Mouse (Mus musculus): ENCODE measurements around the gene Bod1l. TPM values are rescaled to one million over a fixed set of nuclear protein-coding genes. Genes with fewer than 3 reads are reported as not detected.
A peak's percentile ranks its signal among the peaks of the same experiment; 100 is the strongest.

Bod1l gene
- 26.3 and 28.3 TPM in 2 replicates for polyA plus RNA-seq (2015; fragmentation: Nextera tagmentation; extraction: Ambion mirVana)

DNA sequence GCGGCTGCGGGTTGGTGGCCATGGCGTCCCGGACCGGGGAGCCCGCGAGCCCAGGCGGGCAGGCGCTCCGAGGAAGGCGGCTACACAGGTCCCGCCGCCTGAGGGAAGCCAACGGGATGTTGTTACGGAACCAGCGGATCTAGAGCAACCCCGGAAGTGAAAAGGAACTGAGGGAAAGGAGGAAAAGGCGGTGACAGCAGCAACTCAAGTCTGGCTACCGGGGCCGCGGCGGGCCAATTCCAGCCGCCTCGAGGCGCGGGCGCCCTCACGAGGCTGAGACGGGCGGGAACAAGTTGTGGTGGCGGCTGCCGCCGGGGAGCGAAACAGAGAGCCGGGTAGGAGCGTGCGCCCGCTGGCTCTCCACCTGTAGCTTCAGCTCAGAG is at the start of gene Bod1l:
Gene Bod1l (minus strand): TSS at position 169 of the 383 bp plus-strand sequence.
- H3K27me3 ChIP-seq (ENCODE audit: control insufficient read depth, insufficient read depth, low read depth, low read length): no peaks in the 10 kb centered on the region
- peak within 1 kb of the TSS; percentile 97 for H3K4me2 ChIP-seq (ENCODE audit: low read length)
- no peaks in the 10 kb centered on the region for H3K9me3 ChIP-seq (replicated peaks; ENCODE audit: control insufficient read depth, low read length, poor library complexity, severe bottlenecking)
- H3K4me1 ChIP-seq (ENCODE audit: control insufficient read depth, insufficient read depth, low read length): peaks cover 23% of the 10 kb centered on the region
- 0% methylated on average over 37 of the region's 38 CpGs for WGBS
- H3K27ac ChIP-seq (ENCODE audit: low read length): peak within 1 kb of the TSS; percentile 75
- no peaks in the 10 kb centered on the region for H3K36me3 ChIP-seq (ENCODE audit: control insufficient read depth, insufficient read depth, low read length)
- peak within 1 kb of the TSS; percentile 93 for H3K9ac ChIP-seq (ENCODE audit: low read depth, low read length)
- ATAC-seq: peak; percentile 98
- H3K4me3 ChIP-seq (ENCODE audit: low read depth, low read length): peak within 1 kb of the TSS; percentile 100

DNA sequence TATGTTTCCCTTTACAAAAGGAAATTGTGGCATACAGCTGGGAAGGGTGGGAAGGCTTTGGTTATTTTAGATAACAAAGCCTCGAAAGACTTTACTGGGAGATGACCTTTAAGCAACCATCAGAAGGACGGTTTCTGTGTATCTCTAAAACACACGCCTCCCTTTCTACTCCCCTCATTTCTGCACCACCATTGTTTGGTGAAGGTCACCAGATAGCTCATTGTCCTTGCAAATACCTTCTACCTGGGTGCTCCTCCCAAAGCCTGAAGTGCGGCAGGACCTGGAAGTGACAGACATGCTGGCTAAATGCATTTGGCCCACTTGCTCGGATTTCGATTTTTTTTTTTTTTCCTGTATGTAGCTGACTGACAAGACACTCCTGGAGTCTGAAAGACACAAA is 49.2 kb upstream of the Bod1l start:
- no peak overlapping the region for H3K4me3 ChIP-seq (ENCODE audit: low read depth, low read length)
- no peak overlapping the region for H3K4me2 ChIP-seq (ENCODE audit: low read length)
- no peaks in the 10 kb centered on the region for H3K9me3 ChIP-seq (replicated peaks; ENCODE audit: control insufficient read depth, low read length, poor library complexity, severe bottlenecking)
- no peak overlapping the region for H3K27ac ChIP-seq (ENCODE audit: low read length)
- peaks cover 5% of the 10 kb centered on the region; the same call in 1 of the 2 replicates for H3K4me1 ChIP-seq (ENCODE audit: control insufficient read depth, insufficient read depth, low read length)
- WGBS: 79% methylated on average over 6 of the region's 6 CpGs
- H3K36me3 ChIP-seq (ENCODE audit: control insufficient read depth, insufficient read depth, low read length): no peaks in the 10 kb centered on the region
- H3K27me3 ChIP-seq (ENCODE audit: control insufficient read depth, insufficient read depth, low read depth, low read length): no peaks in the 10 kb centered on the region
- no peak for ATAC-seq
- no peak overlapping the region for H3K9ac ChIP-seq (ENCODE audit: low read depth, low read length)

DNA sequence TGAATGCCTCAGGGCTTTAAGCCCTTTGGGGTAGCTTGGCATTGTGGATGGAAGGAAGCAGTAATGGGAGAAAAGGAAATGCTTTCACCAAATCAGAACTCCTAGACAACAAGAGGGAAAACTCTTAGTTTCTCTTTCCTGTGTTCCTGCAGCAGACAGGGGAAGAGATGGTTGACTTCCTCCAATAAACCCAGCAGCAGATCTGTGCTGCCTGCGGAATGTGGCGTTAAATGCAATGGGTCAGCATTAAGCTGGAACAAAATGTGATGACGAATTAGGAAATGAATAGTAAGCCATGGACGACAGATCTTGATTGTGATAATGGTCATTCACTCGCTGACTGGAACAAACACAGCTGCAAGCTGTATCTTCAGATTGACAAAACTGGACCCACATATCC is 46.8 kb upstream of the Bod1l start:
- Histone ChIP-seq H3K27ac (ENCODE audit: low read length) (no peak overlapping the region), H3K27me3 (ENCODE audit: control insufficient read depth, insufficient read depth, low read depth, low read length) (no peaks in the 10 kb centered on the region), H3K9ac (ENCODE audit: low read depth, low read length) (no peak overlapping the region), H3K36me3 (ENCODE audit: control insufficient read depth, insufficient read depth, low read length) (no peaks in the 10 kb centered on the region), H3K9me3 (replicated peaks; ENCODE audit: control insufficient read depth, low read length, poor library complexity, severe bottlenecking) (no peaks in the 10 kb centered on the region), H3K4me3 (ENCODE audit: low read depth, low read length) (no peak overlapping the region), H3K4me2 (ENCODE audit: low read length) (no peak overlapping the region), H3K4me1 (ENCODE audit: control insufficient read depth, insufficient read depth, low read length) (peaks cover 5% of the 10 kb centered on the region; the same call in 1 of the 2 replicates)
- WGBS: 74% methylated on average over 5 of the region's 5 CpGs
- ATAC-seq: no peak

DNA sequence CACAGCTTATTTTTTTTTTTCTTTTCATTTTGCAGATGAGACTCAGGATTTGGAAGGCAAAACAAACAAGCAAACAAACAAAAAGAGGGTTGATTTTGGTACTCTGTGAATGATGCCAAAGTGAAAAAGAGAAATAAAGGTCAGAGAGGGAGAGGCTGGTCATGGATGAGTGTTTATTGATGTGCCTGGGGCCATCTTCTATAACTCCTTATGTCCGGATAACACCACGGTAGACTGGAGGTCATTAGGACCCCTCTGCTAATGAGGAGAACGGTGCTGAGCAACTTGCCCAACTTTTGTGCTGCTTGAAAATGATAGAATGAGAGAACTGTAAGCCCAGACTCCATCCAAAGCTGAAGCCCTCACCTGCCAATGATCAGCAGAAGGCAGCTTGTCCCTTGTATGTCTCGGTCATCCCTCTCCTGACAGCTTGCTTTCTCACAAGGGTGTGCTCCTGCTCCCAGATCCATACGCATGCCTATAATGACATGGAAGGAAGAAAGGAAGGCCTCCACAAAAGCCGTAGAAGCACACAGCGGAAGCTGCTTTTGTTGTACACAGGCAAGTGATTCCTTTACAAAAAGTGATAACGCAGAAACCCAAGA is 45.2 kb upstream of the Bod1l start:
- Histone ChIP-seq H3K9ac (ENCODE audit: low read depth, low read length) (no peak overlapping the region), H3K27ac (ENCODE audit: low read length) (no peak overlapping the region), H3K9me3 (replicated peaks; ENCODE audit: control insufficient read depth, low read length, poor library complexity, severe bottlenecking) (no peaks in the 10 kb centered on the region), H3K36me3 (ENCODE audit: control insufficient read depth, insufficient read depth, low read length) (no peaks in the 10 kb centered on the region), H3K4me3 (ENCODE audit: low read depth, low read length) (no peak overlapping the region), H3K4me1 (ENCODE audit: control insufficient read depth, insufficient read depth, low read length) (peaks cover 5% of the 10 kb centered on the region; the same call in 1 of the 2 replicates), H3K27me3 (ENCODE audit: control insufficient read depth, insufficient read depth, low read depth, low read length) (no peaks in the 10 kb centered on the region; the same call in 1 of the 2 replicates), H3K4me2 (ENCODE audit: low read length) (no peak overlapping the region)
- 69% methylated on average over 8 of the region's 8 CpGs for WGBS
- ATAC-seq: peak; percentile 54

DNA sequence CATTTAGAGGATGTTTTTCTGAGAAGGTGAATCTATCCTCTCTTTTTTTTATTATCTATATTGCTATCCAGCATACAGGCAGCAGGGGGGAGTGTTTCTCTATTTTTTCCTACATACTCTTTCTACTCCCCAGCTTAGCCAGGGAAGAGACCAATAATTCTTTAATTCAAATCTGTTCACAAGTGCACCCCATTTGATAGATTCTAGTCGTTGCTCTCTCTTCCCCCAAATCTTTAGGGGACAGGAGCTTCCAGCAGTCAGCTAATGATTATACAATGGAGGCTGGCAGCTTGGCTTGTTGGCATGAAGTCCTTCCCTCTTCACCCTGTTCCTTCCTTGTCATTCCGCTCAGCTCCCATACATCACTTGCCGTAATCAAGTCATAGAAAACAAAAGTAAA is 44.7 kb upstream of the Bod1l start:
- Histone ChIP-seq H3K9me3 (replicated peaks; ENCODE audit: control insufficient read depth, low read length, poor library complexity, severe bottlenecking) (no peaks in the 10 kb centered on the region), H3K27ac (ENCODE audit: low read length) (no peak overlapping the region), H3K4me2 (ENCODE audit: low read length) (no peak overlapping the region), H3K4me3 (ENCODE audit: low read depth, low read length) (no peak overlapping the region), H3K4me1 (ENCODE audit: control insufficient read depth, insufficient read depth, low read length) (peaks cover 5% of the 10 kb centered on the region; the same call in 1 of the 2 replicates), H3K36me3 (ENCODE audit: control insufficient read depth, insufficient read depth, low read length) (no peaks in the 10 kb centered on the region), H3K9ac (ENCODE audit: low read depth, low read length) (no peak overlapping the region), H3K27me3 (ENCODE audit: control insufficient read depth, insufficient read depth, low read depth, low read length) (no peaks in the 10 kb centered on the region; the same call in 1 of the 2 replicates)
- 42% methylated on average over 3 of the region's 3 CpGs for WGBS
- peak; percentile 91 for ATAC-seq

DNA sequence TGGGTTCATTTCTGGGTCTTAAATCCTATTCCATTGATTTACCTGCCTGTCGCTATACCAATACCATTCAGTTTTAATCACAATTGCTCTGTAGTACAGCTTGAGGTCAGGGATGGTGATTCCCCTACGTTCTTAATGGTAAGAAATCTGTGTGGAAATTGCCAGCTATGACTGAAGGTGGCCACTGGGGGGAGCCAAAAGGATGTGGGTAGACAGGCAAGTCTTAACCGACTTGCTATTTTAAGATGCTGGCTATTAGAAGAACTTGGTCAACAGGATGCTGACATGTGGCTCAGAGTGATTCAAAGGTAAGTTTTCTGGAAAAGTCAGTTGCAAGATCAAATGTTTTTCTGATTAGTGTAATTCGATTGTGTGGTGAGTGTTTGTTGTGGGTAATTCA is 43.6 kb upstream of the Bod1l start:
- H3K27ac ChIP-seq (ENCODE audit: low read length): no peak overlapping the region
- H3K9ac ChIP-seq (ENCODE audit: low read depth, low read length): no peak overlapping the region
- ATAC-seq: no peak
- no peak overlapping the region for H3K4me3 ChIP-seq (ENCODE audit: low read depth, low read length)
- no peak overlapping the region for H3K4me2 ChIP-seq (ENCODE audit: low read length)
- no peaks in the 10 kb centered on the region for H3K36me3 ChIP-seq (ENCODE audit: control insufficient read depth, insufficient read depth, low read length)
- H3K9me3 ChIP-seq (replicated peaks; ENCODE audit: control insufficient read depth, low read length, poor library complexity, severe bottlenecking): no peaks in the 10 kb centered on the region
- WGBS: 12% methylated on average over 4 of the region's 4 CpGs
- H3K27me3 ChIP-seq (ENCODE audit: control insufficient read depth, insufficient read depth, low read depth, low read length): no peaks in the 10 kb centered on the region; the same call in 1 of the 2 replicates
- peaks cover 5% of the 10 kb centered on the region; the same call in 1 of the 2 replicates for H3K4me1 ChIP-seq (ENCODE audit: control insufficient read depth, insufficient read depth, low read length)

DNA sequence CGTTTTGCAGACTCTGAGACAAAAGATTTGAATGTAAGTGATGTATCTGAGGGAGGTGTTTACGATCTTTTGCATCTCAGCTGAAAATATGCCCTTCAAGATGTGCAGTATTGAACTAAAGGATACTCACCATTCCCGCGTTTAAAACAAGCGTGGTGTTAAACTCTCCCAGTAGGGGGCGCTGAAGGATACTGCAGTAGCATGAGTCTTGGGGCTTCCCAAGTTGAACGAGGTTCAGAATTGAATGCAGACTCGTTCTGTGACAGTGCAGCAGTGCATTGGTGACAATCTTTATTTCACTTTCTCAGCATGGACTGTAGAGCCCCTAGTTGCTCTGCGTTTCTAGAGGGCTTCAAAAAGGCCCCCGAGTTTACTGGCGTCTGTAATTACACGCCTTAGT is 40.4 kb upstream of the Bod1l start:
- WGBS: 25% methylated on average over 12 of the region's 12 CpGs
- peak; percentile 55; the same call in 1 of the 2 replicates for ATAC-seq
- Histone ChIP-seq H3K4me1 (ENCODE audit: control insufficient read depth, insufficient read depth, low read length) (peaks cover 4% of the 10 kb centered on the region; the same call in 1 of the 2 replicates), H3K9me3 (replicated peaks; ENCODE audit: control insufficient read depth, low read length, poor library complexity, severe bottlenecking) (no peaks in the 10 kb centered on the region), H3K4me3 (ENCODE audit: low read depth, low read length) (no peak overlapping the region), H3K27ac (ENCODE audit: low read length) (no peak overlapping the region), H3K9ac (ENCODE audit: low read depth, low read length) (no peak overlapping the region), H3K4me2 (ENCODE audit: low read length) (no peak overlapping the region), H3K27me3 (ENCODE audit: control insufficient read depth, insufficient read depth, low read depth, low read length) (no peaks in the 10 kb centered on the region; the same call in 1 of the 2 replicates), H3K36me3 (ENCODE audit: control insufficient read depth, insufficient read depth, low read length) (no peaks in the 10 kb centered on the region)

DNA sequence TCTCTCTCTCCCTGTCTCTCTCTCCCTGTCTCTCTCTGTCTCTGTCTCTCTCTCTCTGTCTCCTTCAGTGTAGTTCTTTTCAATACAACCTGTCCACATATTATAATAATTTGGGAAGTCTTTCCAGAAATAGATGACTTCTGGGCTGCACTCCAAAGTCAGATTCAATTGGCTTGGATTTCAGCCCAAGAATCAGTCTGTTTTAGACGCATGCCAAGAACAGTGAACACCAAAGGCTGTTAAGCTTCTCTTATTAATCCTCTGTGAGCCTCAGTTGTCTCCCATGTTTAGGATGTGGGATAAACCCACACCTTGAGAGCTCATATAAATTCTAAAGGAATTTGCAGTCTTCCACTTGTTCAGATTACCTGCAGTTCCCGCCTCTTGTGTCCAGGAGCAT is 27.0 kb upstream of the Bod1l start:
- Histone ChIP-seq H3K4me3 (ENCODE audit: low read depth, low read length) (no peak overlapping the region), H3K9me3 (replicated peaks; ENCODE audit: control insufficient read depth, low read length, poor library complexity, severe bottlenecking) (no peaks in the 10 kb centered on the region), H3K4me2 (ENCODE audit: low read length) (no peak overlapping the region), H3K27ac (ENCODE audit: low read length) (no peak overlapping the region), H3K36me3 (ENCODE audit: control insufficient read depth, insufficient read depth, low read length) (no peaks in the 10 kb centered on the region), H3K4me1 (ENCODE audit: control insufficient read depth, insufficient read depth, low read length) (no peaks in the 10 kb centered on the region), H3K9ac (ENCODE audit: low read depth, low read length) (no peak overlapping the region), H3K27me3 (ENCODE audit: control insufficient read depth, insufficient read depth, low read depth, low read length) (no peaks in the 10 kb centered on the region)
- WGBS: 70% methylated on average over 2 of the region's 2 CpGs
- no peak for ATAC-seq

DNA sequence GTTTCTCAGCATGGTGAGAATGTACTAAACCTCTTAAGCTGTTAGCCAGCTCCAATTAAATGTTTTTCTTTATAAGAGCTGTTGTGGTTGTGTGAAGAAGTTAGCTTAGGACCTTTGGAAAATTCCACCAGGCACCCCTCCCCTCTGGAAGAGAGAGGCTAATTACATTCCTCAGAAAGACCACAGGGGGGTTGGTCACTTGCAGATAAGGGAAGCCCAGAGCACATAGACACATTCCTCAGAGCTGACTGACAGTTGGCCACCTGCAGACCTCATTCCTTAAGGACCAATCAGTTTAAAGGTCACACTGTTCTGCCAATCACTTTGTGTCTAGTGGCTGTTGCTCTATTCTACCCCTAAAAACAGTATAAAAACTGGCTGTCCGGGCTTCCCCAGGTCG is 11.7 kb upstream of the Bod1l start:
- Histone ChIP-seq H3K4me1 (ENCODE audit: control insufficient read depth, insufficient read depth, low read length) (no peaks in the 10 kb centered on the region), H3K9me3 (replicated peaks; ENCODE audit: control insufficient read depth, low read length, poor library complexity, severe bottlenecking) (no peaks in the 10 kb centered on the region), H3K4me2 (ENCODE audit: low read length) (no peak overlapping the region), H3K9ac (ENCODE audit: low read depth, low read length) (no peak overlapping the region), H3K27ac (ENCODE audit: low read length) (no peak overlapping the region), H3K36me3 (ENCODE audit: control insufficient read depth, insufficient read depth, low read length) (no peaks in the 10 kb centered on the region), H3K27me3 (ENCODE audit: control insufficient read depth, insufficient read depth, low read depth, low read length) (no peaks in the 10 kb centered on the region), H3K4me3 (ENCODE audit: low read depth, low read length) (no peak overlapping the region)
- ATAC-seq: no peak
- 90% methylated on average over 2 of the region's 2 CpGs for WGBS

Data from midbrain, embryonic 16.5 days (tissue).